Mouse (Mus musculus): ENCODE measurements around the gene Pmepa1. TPM values are rescaled to one million over a fixed set of nuclear protein-coding genes. Genes with fewer than 3 reads are reported as not detected.

The Pmepa1 gene
- polyA plus RNA-seq, 1 experiment from 2014 or later: 5.3 TPM

- 64% methylated on average over 9 of the region's 9 CpGs for WGBS
- Histone ChIP-seq H3K9ac (no peak overlapping the region), H3K4me1 (replicated peaks; ENCODE audit: control insufficient read depth, insufficient read depth, low read length) (peaks cover 11% of the 10 kb centered on the region; the same call in 1 of the 2 replicates), H3K4me3 (replicated peaks; ENCODE audit: low read length) (no peak overlapping the region), H3K27ac (no peak overlapping the region), H3K4me2 (replicated peaks) (no peak overlapping the region), H3K9me3 (ENCODE audit: control insufficient read depth, low read length) (no peaks in the 10 kb centered on the region), H3K27me3 (ENCODE audit: control insufficient read depth, insufficient read depth, low read length) (no peaks in the 10 kb centered on the region), H3K36me3 (replicated peaks; ENCODE audit: control insufficient read depth, insufficient read depth) (no peaks in the 10 kb centered on the region)
- ATAC-seq (ENCODE audit: low FRiP score): no peak
- no peak for DNase-seq (ENCODE audit: low spot score)
These were observed 4.9 kb upstream of the Pmepa1 start for GRCm38 (mm10) chr2:173281021-173281937.

- no peak for DNase-seq (ENCODE audit: low spot score)
- ATAC-seq (ENCODE audit: low FRiP score): no peak
- 77% methylated on average over 16 of the region's 16 CpGs for WGBS
These were observed 2.7 kb upstream of the Pmepa1 start for GRCm38 (mm10) chr2:173278846-173279580.

GRCm38 (mm10) chr2:173276859-173277258 is 526 bp upstream of the Pmepa1 start:
- no peaks in the 10 kb centered on the region for H3K9me3 ChIP-seq (ENCODE audit: control insufficient read depth, low read length)
- peak; percentile 10; the same call in 1 of the 2 replicates for ATAC-seq (ENCODE audit: low FRiP score)

More at GRCm38 (mm10) chr2:173278846-173279580, 2.7 kb upstream of the Pmepa1 start:
- no peak overlapping the region for H3K27ac ChIP-seq
- peaks cover 23% of the 10 kb centered on the region for H3K4me1 ChIP-seq (replicated peaks; ENCODE audit: control insufficient read depth, insufficient read depth, low read length)
- H3K27me3 ChIP-seq (ENCODE audit: control insufficient read depth, insufficient read depth, low read length): no peaks in the 10 kb centered on the region
- H3K36me3 ChIP-seq (replicated peaks; ENCODE audit: control insufficient read depth, insufficient read depth): no peaks in the 10 kb centered on the region
- no peaks in the 10 kb centered on the region for H3K9me3 ChIP-seq (ENCODE audit: control insufficient read depth, low read length)
- H3K4me2 ChIP-seq (replicated peaks): no peak overlapping the region
- H3K9ac ChIP-seq: no peak overlapping the region
- no peak overlapping the region for H3K4me3 ChIP-seq (replicated peaks; ENCODE audit: low read length)

GRCm38 (mm10) chr2:173275343-173276201 is 761 bp downstream of the Pmepa1 start:
- H3K4me1 ChIP-seq (replicated peaks; ENCODE audit: control insufficient read depth, insufficient read depth, low read length): peaks cover 45% of the 10 kb centered on the region
- WGBS: under 1% methylated on average over 85 of the region's 93 CpGs
- H3K9ac ChIP-seq: peak overlapping the region; percentile 100
- no peaks in the 10 kb centered on the region for H3K27me3 ChIP-seq (ENCODE audit: control insufficient read depth, insufficient read depth, low read length)
- peak overlapping the region; percentile 91 for H3K27ac ChIP-seq
- DNase-seq (ENCODE audit: low spot score) (no peak), ATAC-seq (ENCODE audit: low FRiP score) (peak; percentile 13; the same call in 1 of the 2 replicates)
- H3K4me2 ChIP-seq (replicated peaks): peak overlapping the region; percentile 87
- no peaks in the 10 kb centered on the region for H3K36me3 ChIP-seq (replicated peaks; ENCODE audit: control insufficient read depth, insufficient read depth)
- no peaks in the 10 kb centered on the region for H3K9me3 ChIP-seq (ENCODE audit: control insufficient read depth, low read length)
- H3K4me3 ChIP-seq (replicated peaks; ENCODE audit: low read length): peak overlapping the region; percentile 95

More at GRCm38 (mm10) chr2:173276859-173277258, 526 bp upstream of the Pmepa1 start:
- Histone ChIP-seq H3K9ac (peak overlapping the region; percentile 100), H3K4me2 (replicated peaks) (peak overlapping the region; percentile 87), H3K27me3 (ENCODE audit: control insufficient read depth, insufficient read depth, low read length) (no peaks in the 10 kb centered on the region), H3K36me3 (replicated peaks; ENCODE audit: control insufficient read depth, insufficient read depth) (no peaks in the 10 kb centered on the region), H3K4me3 (replicated peaks; ENCODE audit: low read length) (peak overlapping the region; percentile 95), H3K27ac (peak overlapping the region; percentile 91; the same call in 1 of the 2 replicates), H3K4me1 (replicated peaks; ENCODE audit: control insufficient read depth, insufficient read depth, low read length) (peaks cover 42% of the 10 kb centered on the region)
- WGBS: 2% methylated on average over 12 of the region's 12 CpGs
- no peak for DNase-seq (ENCODE audit: low spot score)

- no peak overlapping the region for H3K27ac ChIP-seq
- peak overlapping the region; percentile 87 for H3K4me2 ChIP-seq (replicated peaks)
- no peaks in the 10 kb centered on the region for H3K36me3 ChIP-seq (replicated peaks; ENCODE audit: control insufficient read depth, insufficient read depth)
- WGBS: 9% methylated on average over 15 of the region's 15 CpGs
- H3K27me3 ChIP-seq (ENCODE audit: control insufficient read depth, insufficient read depth, low read length): no peaks in the 10 kb centered on the region
- peaks cover 45% of the 10 kb centered on the region for H3K4me1 ChIP-seq (replicated peaks; ENCODE audit: control insufficient read depth, insufficient read depth, low read length)
- ATAC-seq (ENCODE audit: low FRiP score) (no peak), DNase-seq (ENCODE audit: low spot score) (no peak)
- peak overlapping the region; percentile 100 for H3K9ac ChIP-seq
- H3K9me3 ChIP-seq (ENCODE audit: control insufficient read depth, low read length): no peaks in the 10 kb centered on the region
- H3K4me3 ChIP-seq (replicated peaks; ENCODE audit: low read length): peak overlapping the region; percentile 95
These were observed 1.6 kb downstream of the Pmepa1 start for GRCm38 (mm10) chr2:173274428-173275342.

- H3K4me1 ChIP-seq (replicated peaks; ENCODE audit: control insufficient read depth, insufficient read depth, low read length): peaks cover 45% of the 10 kb centered on the region
- no peak overlapping the region for H3K27ac ChIP-seq
- 42% methylated on average over 4 of the region's 4 CpGs for WGBS
- no peaks in the 10 kb centered on the region for H3K36me3 ChIP-seq (replicated peaks; ENCODE audit: control insufficient read depth, insufficient read depth)
- ATAC-seq (ENCODE audit: low FRiP score) (no peak), DNase-seq (ENCODE audit: low spot score) (no peak)
- peak overlapping the region; percentile 87 for H3K4me2 ChIP-seq (replicated peaks)
- H3K4me3 ChIP-seq (replicated peaks; ENCODE audit: low read length): peak overlapping the region; percentile 95
- H3K9ac ChIP-seq: peak overlapping the region; percentile 100
- H3K27me3 ChIP-seq (ENCODE audit: control insufficient read depth, insufficient read depth, low read length): no peaks in the 10 kb centered on the region
- H3K9me3 ChIP-seq (ENCODE audit: control insufficient read depth, low read length): no peaks in the 10 kb centered on the region
These were observed 2.4 kb downstream of the Pmepa1 start for GRCm38 (mm10) chr2:173273885-173274284.

GRCm38 (mm10) chr2:173272354-173272900 is 3.9 kb downstream of the Pmepa1 start:
- ATAC-seq (ENCODE audit: low FRiP score) (no peak), DNase-seq (ENCODE audit: low spot score) (no peak)
- Histone ChIP-seq H3K4me3 (replicated peaks; ENCODE audit: low read length) (peak overlapping the region; percentile 3; the same call in 1 of the 2 replicates), H3K27ac (no peak overlapping the region), H3K4me1 (replicated peaks; ENCODE audit: control insufficient read depth, insufficient read depth, low read length) (peaks cover 45% of the 10 kb centered on the region), H3K36me3 (replicated peaks; ENCODE audit: control insufficient read depth, insufficient read depth) (no peaks in the 10 kb centered on the region), H3K27me3 (ENCODE audit: control insufficient read depth, insufficient read depth, low read length) (no peaks in the 10 kb centered on the region), H3K9ac (no peak overlapping the region; the same call in 1 of the 2 replicates), H3K4me2 (replicated peaks) (peak overlapping the region; percentile 22), H3K9me3 (ENCODE audit: control insufficient read depth, low read length) (no peaks in the 10 kb centered on the region)
- WGBS: 75% methylated on average over 11 of the region's 11 CpGs

GRCm38 (mm10) chr2:173271541-173271940 is 4.8 kb downstream of the Pmepa1 start:
- Histone ChIP-seq H3K4me2 (replicated peaks) (no peak overlapping the region; the same call in 1 of the 2 replicates), H3K36me3 (replicated peaks; ENCODE audit: control insufficient read depth, insufficient read depth) (no peaks in the 10 kb centered on the region), H3K9ac (no peak overlapping the region), H3K4me3 (replicated peaks; ENCODE audit: low read length) (no peak overlapping the region), H3K27me3 (ENCODE audit: control insufficient read depth, insufficient read depth, low read length) (no peaks in the 10 kb centered on the region), H3K9me3 (ENCODE audit: control insufficient read depth, low read length) (no peaks in the 10 kb centered on the region), H3K4me1 (replicated peaks; ENCODE audit: control insufficient read depth, insufficient read depth, low read length) (peaks cover 44% of the 10 kb centered on the region), H3K27ac (no peak overlapping the region)
- 83% methylated on average over 9 of the region's 9 CpGs for WGBS
- no peak for DNase-seq (ENCODE audit: low spot score)
- ATAC-seq (ENCODE audit: low FRiP score): no peak

Data from hindbrain, embryonic 14.5 days (tissue).